Mouse (Mus musculus) gastrocnemius, postnatal 10 days (tissue): ENCODE data around the gene Atp1b4. TPM values are rescaled to one million over a fixed set of nuclear protein-coding genes. Genes with fewer than 3 reads are reported as not detected.
"Not testable (repeated sequence)": the region's sequence is repeated elsewhere in the genome, so short reads cannot be mapped to it uniquely, and the experiment has no call there.

Experiments used
- DNase-seq: peaks from one replicate; pipeline ENCODE4 v3.0.0; 2021; ENCODE audit warnings: mixed read lengths
- long read RNA-seq, 2 experiments: library from polyadenylated mRNA; stranded (forward); transcript quantifications; one replicate each; pipeline ENCODE4 v2.0.0; 2021
- total RNA-seq, 2 experiments: library from RNA; stranded (reverse); gene quantifications; 2 replicates each; pipeline ENCODE4 v1.2.3; 2021

Atp1b4 gene
- total RNA-seq = 100 to 1,000 TPM; 297 to 475 TPM
- long read RNA-seq, experiment 1, full-length matches to known transcripts = 459 of 608 reads
- long read RNA-seq, experiment 1, partial matches to known transcripts = 142 of 608 reads
- long read RNA-seq, experiment 1, other reads (novel, unspliced or antisense) = 7 of 608 reads
- long read RNA-seq, experiment 2, full-length matches to known transcripts = 282 of 351 reads
- long read RNA-seq, experiment 2, partial matches to known transcripts = 59 of 351 reads
- long read RNA-seq, experiment 2, other reads (novel, unspliced or antisense) = 10 of 351 reads

GRCm38 (mm10) chrX:38315884-38316283 lies at the start of gene Atp1b4:
TSS of gene Atp1b4 (plus strand) at chrX:38316184.
- peak; percentile 8 for DNase-seq

- DNase-seq = no peak
These were observed 7.4 kb upstream of the Atp1b4 start for GRCm38 (mm10) chrX:38308597-38308996.

GRCm38 (mm10) chrX:38311054-38311453 lies 4.9 kb upstream of the Atp1b4 start:
- no peak for DNase-seq

- DNase-seq = no peak
These were observed 2.9 kb upstream of the Atp1b4 start for GRCm38 (mm10) chrX:38312910-38313625.

- DNase-seq = peak; percentile 3
These were observed 2.3 kb upstream of the Atp1b4 start for GRCm38 (mm10) chrX:38313626-38314210.

GRCm38 (mm10) chrX:38330695-38331406 lies 14.9 kb downstream of the Atp1b4 start:
- no peak for DNase-seq

GRCm38 (mm10) chrX:38334329-38335279 lies 18.6 kb downstream of the Atp1b4 start:
- DNase-seq = peak; percentile 6

GRCm38 (mm10) chrX:38362016-38362415 lies 46.0 kb downstream of the Atp1b4 start:
- no peak for DNase-seq

GRCm38 (mm10) chrX:38364621-38365020 lies 48.6 kb downstream of the Atp1b4 start:
- not testable (repeated sequence) for DNase-seq

GRCm38 (mm10) chrX:38373169-38373568 lies 57.2 kb downstream of the Atp1b4 start:
- DNase-seq = not testable (repeated sequence)

Other genes starting within 250 kb of the Atp1b4 start
- gene Rhox10, start 249.7 kb upstream of the Atp1b4 start, total RNA-seq = not detected
- gene Rhox11, start 231.0 kb upstream of the Atp1b4 start, total RNA-seq = not detected
- gene Rhox12, start 205.3 kb upstream of the Atp1b4 start, total RNA-seq = not detected
- not detected for gene Rhox13, start 195.0 kb upstream of the Atp1b4 start, total RNA-seq
- gene Zbtb33, start 126.4 kb upstream of the Atp1b4 start, total RNA-seq = 1 to 10 TPM; 8.2 to 9.8 TPM
- gene Tmem255a, start 63.7 kb upstream of the Atp1b4 start, total RNA-seq = 10 to 100 TPM in 1 of 2 experiments, 1 to 10 TPM in 1; 8.7 to 11.5 TPM
- gene Lamp2, start 140.3 kb downstream of the Atp1b4 start, total RNA-seq = 10 to 100 TPM; 92.1 to 97.4 TPM